Mouse (Mus musculus) intestine, embryonic 15.5 days (tissue): Measurements from ENCODE around the gene Rab7b. TPM values are rescaled to one million over a fixed set of nuclear protein-coding genes. Genes with fewer than 3 reads are reported as not detected.

Experiments
- ATAC-seq: fragments of 200-750 bp; cut with Nextera tagmentation; 2 replicates; pipeline ENCODE4 v1.8.0; 2017; ENCODE audit warnings: moderate TSS enrichment, moderate library complexity
- H3K27ac ChIP-seq: fragments of 300-500 bp; sonication (generic); 2 replicates; pipeline ENCODE4 v1.5.1; 2015; ENCODE audit warnings: mild to moderate bottlenecking, inconsistent platforms
- H3K27me3 ChIP-seq: fragments of 300-500 bp; sonication (generic); replicated peaks from 2 replicates; pipeline ENCODE4 v1.6.1; 2015; ENCODE audit warnings: inconsistent platforms
- H3K36me3 ChIP-seq: fragments of 300-500 bp; sonication (generic); 2 replicates; pipeline ENCODE4 v1.6.1; 2015; ENCODE audit warnings: inconsistent platforms
- H3K4me1 ChIP-seq: fragments of 300-500 bp; sonication (generic); replicated peaks from 2 replicates; pipeline ENCODE4 v1.6.1; 2015; ENCODE audit warnings: inconsistent platforms
- H3K4me2 ChIP-seq: fragments of 300-500 bp; sonication (generic); replicated peaks from 2 replicates; pipeline ENCODE4 v1.6.1; 2015; ENCODE audit warnings: mild to moderate bottlenecking, inconsistent platforms
- H3K4me3 ChIP-seq: fragments of 300-500 bp; sonication (generic); replicated peaks from 2 replicates; pipeline ENCODE4 v1.5.1; 2015; ENCODE audit warnings: inconsistent platforms
- H3K9ac ChIP-seq: fragments of 300-500 bp; sonication (generic); 2 replicates; pipeline ENCODE4 v1.6.1; 2015; ENCODE audit warnings: inconsistent platforms
- H3K9me3 ChIP-seq: fragments of 300-500 bp; sonication (generic); 2 replicates; pipeline ENCODE4 v1.6.1; 2016; ENCODE audit warnings: inconsistent platforms
- WGBS: fragments of 180-500 bp; shearing (Covaris S2); methylation state at CpG from one replicate; pipeline ENCODE4 v1.1.7; 2015; 5-methylcytosine and 5-hydroxymethylcytosine counted together
- polyA plus RNA-seq: library from polyadenylated mRNA; unstranded; fragments of >200 nt; fragmentation: Nextera tagmentation; extraction: Ambion mirVana; gene quantifications from 2 replicates; pipeline ENCODE4 v1.2.1, GENCODE M21; 2015

Gene Rab7b
- polyA plus RNA-seq, 1 experiment from 2014 or later: 5.0 TPM

DNA sequence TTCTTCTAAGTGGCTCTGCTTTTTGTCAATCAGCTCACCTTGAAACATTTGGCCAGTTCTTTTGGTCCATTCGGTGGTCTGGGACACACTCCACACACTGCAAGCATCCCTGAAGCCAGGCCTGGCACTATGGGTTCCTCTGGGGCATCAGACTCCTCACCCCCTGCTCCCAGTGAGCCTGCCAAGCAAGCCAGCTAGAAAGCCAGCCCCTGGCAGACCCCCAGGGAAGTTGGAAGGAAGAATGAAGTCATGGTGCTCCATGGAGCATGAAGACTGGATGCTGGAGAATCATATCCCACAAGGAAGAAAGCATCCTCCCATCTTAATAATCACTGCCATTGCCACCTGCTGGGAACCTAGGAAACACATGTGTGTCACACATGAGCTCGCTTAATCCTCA is 60.1 kb downstream of the Rab7b start:
- Histone ChIP-seq H3K4me2 (no peak overlapping the region), H3K27me3 (no peaks in the 10 kb centered on the region), H3K4me3 (no peak overlapping the region), H3K27ac (no peak overlapping the region), H3K9me3 (no peaks in the 10 kb centered on the region), H3K9ac (no peak overlapping the region), H3K4me1 (0 out of 2 replicates have a peak, but pooled peaks cover under 1% of the 10 kb centered on the region), H3K36me3 (no peaks in the 10 kb centered on the region)
- no peak for ATAC-seq
- 82% methylated on average over 2 of the region's 2 CpGs for WGBS

DNA sequence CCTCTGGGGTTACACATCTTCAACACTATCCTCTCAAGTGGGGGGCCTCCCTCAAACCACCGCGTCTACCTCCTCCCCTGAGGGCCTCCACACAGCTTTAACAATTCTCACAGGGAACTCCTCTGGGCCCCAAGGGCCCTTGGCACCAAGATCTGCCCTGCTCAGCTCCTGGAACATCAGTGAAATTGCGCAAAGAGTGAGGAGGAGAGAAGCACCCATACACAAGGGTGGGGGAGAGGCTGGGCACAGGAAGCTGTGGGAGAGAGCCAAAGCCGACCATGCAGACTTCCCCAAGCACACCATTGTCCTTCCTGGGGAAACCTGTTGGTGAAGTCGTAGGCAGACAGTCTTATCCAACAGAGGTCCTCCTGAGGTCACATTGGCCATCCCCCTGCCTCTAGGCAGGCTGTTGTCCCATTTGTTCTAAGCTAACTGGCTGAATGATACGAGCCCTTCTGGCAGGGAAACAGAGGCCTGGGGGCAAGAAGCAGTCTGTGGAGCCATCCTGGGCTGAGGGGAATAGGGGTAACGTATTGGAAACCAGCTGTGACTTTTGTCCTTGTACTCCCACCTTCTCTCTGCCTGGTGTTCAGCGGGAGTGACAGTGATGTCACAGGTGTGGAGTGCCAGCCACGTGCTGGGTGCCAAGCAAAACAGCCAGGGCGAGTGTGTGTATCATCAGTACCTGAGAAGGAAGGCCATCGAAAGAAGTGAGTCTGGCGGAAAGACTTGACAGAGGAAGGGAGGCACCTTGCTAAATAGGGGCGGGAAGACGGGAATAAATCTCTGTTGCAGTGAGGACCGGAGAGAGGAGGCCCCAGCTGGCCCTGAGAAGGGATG is 61.4 kb downstream of the Rab7b start:
- 73% methylated on average over 15 of the region's 15 CpGs for WGBS
- Histone ChIP-seq H3K4me3 (no peak overlapping the region), H3K36me3 (no peaks in the 10 kb centered on the region), H3K9me3 (no peaks in the 10 kb centered on the region), H3K4me2 (no peak overlapping the region), H3K27me3 (no peaks in the 10 kb centered on the region), H3K9ac (no peak overlapping the region), H3K4me1 (no peaks in the 10 kb centered on the region), H3K27ac (no peak overlapping the region)
- ATAC-seq: no peak

DNA sequence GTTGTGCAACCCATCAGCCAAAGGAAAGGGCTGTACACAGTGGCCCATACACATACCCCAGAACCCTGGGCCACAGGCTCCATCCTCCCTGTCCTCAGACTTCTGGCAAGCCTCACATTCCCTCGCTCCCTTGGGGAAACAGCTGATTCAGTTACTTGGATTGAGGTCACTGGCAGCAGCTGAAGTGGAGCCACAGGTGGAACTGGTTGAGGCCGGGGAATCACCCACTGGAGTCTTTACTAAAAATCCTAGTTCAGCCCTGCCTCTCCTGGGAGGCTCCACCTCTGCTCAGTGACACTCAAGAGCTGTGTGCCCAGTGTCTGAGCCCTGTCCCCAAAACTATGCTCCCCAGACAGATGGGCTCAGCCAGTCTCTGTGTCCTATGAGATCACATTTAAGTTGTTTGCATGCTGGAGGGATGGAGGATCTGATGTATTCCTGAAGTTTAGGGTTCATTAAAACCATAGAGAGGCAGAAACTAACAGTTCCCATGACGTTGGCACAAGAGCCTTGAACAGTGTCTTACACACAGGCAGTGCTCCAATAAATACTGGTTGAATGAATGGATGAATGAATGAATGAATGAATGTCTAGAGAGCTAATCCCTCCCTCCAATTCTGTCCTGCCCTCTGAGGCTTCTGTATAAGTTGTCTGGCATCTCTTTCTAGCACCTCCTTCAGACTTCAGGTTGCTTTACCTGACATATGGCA is 62.8 kb downstream of the Rab7b start:
- Histone ChIP-seq H3K4me2 (no peak overlapping the region), H3K4me3 (no peak overlapping the region), H3K9ac (no peak overlapping the region), H3K36me3 (no peaks in the 10 kb centered on the region), H3K27me3 (no peaks in the 10 kb centered on the region), H3K9me3 (no peaks in the 10 kb centered on the region), H3K27ac (no peak overlapping the region), H3K4me1 (no peaks in the 10 kb centered on the region)
- WGBS: 79% methylated on average over 3 of the region's 3 CpGs
- no peak for ATAC-seq

DNA sequence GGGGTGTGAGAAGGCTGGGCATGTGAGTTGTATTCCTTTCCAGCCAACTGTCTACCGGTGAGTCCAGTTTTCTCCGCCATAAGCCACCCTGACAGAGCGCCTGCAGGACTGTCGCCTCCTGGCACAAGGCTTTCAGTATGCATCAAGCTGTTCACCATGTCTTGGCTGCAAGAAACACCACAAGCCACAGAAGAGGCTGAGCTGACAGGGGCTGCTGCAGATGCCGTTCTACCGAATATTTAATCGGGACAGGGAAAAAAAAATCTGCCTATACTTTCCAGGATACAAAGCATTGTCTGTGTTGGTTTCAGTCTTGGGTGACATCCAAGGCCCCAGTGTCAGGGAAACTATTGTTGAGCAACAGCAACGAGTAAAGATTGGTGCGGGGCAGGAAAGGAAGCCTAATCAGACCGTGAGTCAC is 63.4 kb downstream of the Rab7b start:
- Histone ChIP-seq H3K9me3 (no peaks in the 10 kb centered on the region), H3K36me3 (no peaks in the 10 kb centered on the region), H3K4me3 (no peak overlapping the region), H3K9ac (no peak overlapping the region), H3K4me2 (no peak overlapping the region), H3K27ac (no peak overlapping the region), H3K4me1 (no peaks in the 10 kb centered on the region), H3K27me3 (no peaks in the 10 kb centered on the region)
- ATAC-seq: no peak
- WGBS: 67% methylated on average over 10 of the region's 10 CpGs

DNA sequence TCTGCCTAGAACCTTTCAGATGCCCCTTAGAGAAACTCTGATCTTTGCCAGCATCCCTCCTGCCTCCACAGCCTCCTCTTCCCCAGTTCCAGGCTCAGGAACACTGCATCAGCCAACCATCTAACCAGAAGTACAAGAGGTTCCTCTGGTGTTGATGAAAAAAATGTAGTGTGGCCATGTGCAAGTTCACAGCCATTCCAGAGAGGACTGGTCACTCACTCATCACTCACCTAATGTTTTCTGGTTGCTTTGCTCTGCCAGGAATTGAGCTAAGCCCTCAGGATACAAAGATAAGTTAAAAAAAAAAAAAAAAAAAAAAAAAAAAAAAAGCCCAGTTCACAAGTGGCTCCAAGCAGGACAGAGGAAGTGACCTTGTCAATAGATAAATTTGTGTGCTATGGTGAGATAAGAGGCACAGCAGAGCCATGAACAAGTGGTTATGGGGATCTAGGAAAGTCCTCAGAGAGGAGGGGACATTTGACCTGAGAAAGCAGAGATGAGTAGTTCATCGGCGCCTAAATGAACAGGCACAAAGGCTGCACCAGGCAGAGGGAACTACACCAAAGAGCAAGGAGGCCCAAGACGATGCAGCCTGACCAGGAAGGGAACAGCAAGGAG is 65.8 kb downstream of the Rab7b start:
- H3K27me3 ChIP-seq: no peaks in the 10 kb centered on the region
- no peak overlapping the region for H3K4me3 ChIP-seq
- H3K4me1 ChIP-seq: no peaks in the 10 kb centered on the region
- no peak overlapping the region for H3K4me2 ChIP-seq
- no peak overlapping the region for H3K27ac ChIP-seq
- WGBS: 47% methylated on average over 3 of the region's 3 CpGs
- no peak overlapping the region for H3K9ac ChIP-seq
- no peaks in the 10 kb centered on the region for H3K9me3 ChIP-seq
- no peaks in the 10 kb centered on the region for H3K36me3 ChIP-seq
- no peak for ATAC-seq

DNA sequence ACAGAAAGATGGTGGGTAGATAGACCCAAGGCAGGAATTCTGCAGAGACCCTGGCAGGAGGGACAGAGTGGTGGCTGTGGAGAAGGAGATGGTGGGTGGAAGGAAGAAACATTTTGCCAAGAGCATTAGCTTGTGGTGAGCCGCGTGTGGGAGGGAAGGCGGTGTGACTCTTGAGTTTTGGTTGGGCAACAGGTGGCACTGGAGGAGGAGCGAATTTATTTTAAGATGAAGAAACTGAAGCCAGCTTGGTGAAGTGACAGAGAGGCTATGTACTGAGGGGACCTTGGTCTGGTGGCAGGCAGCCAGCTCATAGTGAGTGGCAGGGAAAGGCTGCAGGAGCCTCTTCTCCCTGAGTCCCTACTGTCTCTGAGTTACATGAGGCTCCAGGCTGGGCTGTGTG is 66.4 kb downstream of the Rab7b start:
- 87% methylated on average over 4 of the region's 4 CpGs for WGBS

DNA sequence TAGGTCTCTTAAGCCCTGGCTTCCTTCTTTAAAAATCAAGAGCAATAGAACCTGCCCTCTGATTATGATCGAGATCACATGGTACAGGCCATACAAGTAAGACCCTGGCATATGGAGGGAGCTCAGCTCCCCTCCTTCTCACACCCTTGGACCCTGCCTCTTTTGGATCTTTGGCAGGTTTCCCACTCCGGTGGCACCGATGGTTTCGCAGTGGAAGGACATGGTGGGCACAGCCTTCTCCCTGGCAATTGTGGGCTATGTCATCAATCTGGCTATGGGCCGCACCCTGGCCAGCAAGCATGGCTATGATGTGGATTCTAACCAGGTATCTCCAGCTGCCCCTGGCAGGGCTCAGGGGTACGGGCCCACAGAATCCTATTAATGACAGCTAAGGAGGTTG is 68.7 kb downstream of the Rab7b start:
- no peak for ATAC-seq
- Histone ChIP-seq H3K9ac (no peak overlapping the region), H3K27ac (no peak overlapping the region), H3K4me2 (no peak overlapping the region), H3K4me3 (no peak overlapping the region), H3K27me3 (no peaks in the 10 kb centered on the region), H3K9me3 (no peaks in the 10 kb centered on the region), H3K36me3 (no peaks in the 10 kb centered on the region), H3K4me1 (no peaks in the 10 kb centered on the region)
- 95% methylated on average over 6 of the region's 6 CpGs for WGBS

More for the DNA sequence above, 66.4 kb downstream of the Rab7b start:
- Histone ChIP-seq H3K4me1 (no peaks in the 10 kb centered on the region), H3K9ac (no peak overlapping the region), H3K27me3 (no peaks in the 10 kb centered on the region), H3K4me3 (no peak overlapping the region), H3K9me3 (no peaks in the 10 kb centered on the region), H3K36me3 (no peaks in the 10 kb centered on the region), H3K4me2 (no peak overlapping the region), H3K27ac (no peak overlapping the region)
- no peak for ATAC-seq

DNA sequence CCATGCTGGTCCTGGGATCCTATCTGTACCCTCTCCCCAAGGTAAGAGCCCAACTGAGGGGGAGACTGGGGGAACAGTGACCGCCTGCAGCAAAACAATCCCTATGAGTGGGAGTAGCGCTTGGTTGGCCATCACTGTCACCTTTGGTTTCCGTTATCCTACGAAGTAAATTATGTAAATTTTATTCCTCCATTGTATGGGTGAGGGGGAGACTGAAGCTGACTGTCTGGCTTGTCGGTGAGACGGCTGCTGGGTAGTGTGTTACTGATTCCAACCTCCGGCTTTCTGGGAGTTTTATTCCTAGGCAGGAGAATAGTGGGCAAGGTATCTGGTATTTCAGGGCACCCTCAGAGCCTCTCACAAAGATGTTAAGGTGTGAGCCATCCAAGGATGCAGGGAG is 70.3 kb downstream of the Rab7b start:
- no peaks in the 10 kb centered on the region for H3K9me3 ChIP-seq
- no peak for ATAC-seq
- H3K27me3 ChIP-seq: no peaks in the 10 kb centered on the region
- H3K36me3 ChIP-seq: no peaks in the 10 kb centered on the region
- H3K4me1 ChIP-seq: no peaks in the 10 kb centered on the region
- no peak overlapping the region for H3K4me2 ChIP-seq
- H3K27ac ChIP-seq: no peak overlapping the region
- 81% methylated on average over 7 of the region's 7 CpGs for WGBS
- no peak overlapping the region for H3K4me3 ChIP-seq
- no peak overlapping the region for H3K9ac ChIP-seq

DNA sequence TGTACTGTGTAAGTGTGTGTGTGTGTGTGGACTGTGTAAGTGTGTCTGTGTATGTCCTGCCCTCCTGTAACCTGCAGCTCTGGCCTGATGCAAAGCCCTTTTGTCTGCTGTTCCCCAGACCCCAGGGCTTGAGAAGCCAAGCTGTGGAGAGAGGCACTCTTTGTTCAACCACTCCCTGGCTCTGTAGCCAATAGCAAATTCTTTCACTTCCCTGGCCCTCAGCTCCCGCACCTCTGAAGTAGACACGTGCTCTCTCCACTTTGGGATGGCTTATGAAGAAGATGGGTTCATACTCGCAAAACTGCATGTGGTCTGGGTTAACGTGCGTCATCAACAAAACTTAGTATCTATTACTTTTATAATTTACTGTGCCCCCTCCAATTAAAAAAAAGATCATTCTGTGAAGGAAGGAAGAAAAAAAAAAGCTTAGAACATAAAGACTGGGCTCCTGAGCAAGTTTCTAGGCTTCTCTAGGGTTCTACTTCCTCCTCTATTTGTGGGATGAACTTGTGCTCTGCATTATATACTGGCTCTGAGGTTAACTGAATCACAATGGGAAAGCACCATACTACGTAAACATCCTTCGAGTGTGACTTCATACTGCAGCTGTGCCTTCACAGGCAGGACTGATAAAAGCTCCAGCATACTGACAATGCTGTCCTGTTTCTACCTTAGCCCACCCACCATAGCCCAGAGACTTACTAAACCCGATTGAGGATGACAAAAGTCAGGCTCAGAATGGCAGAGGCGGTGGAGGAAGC is 71.4 kb downstream of the Rab7b start:
- no peaks in the 10 kb centered on the region for H3K9me3 ChIP-seq
- no peaks in the 10 kb centered on the region for H3K36me3 ChIP-seq
- no peaks in the 10 kb centered on the region for H3K27me3 ChIP-seq
- no peak overlapping the region for H3K4me2 ChIP-seq
- H3K27ac ChIP-seq: no peak overlapping the region
- no peak overlapping the region for H3K4me3 ChIP-seq
- no peak overlapping the region for H3K9ac ChIP-seq
- WGBS: 66% methylated on average over 9 of the region's 9 CpGs
- H3K4me1 ChIP-seq: no peaks in the 10 kb centered on the region
- no peak for ATAC-seq

DNA sequence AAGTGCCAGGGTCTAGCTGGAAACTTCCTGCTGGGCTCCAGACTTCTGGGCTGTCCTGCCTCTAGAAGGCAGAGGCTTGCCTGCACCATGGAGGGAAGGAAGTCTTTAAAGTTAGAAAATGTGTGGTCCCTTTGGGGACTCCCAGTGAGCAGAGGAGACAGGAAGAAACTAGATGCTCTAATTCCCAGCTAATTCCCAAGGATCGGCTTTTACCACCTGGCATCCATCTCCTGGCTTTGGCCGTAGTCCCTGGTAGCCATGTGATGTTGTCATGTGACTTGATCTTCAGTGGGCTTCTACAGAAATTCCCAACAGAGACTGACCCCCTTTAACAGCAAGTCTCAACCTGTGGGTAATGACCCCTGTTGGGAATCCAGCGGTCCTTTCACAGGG is 71.9 kb downstream of the Rab7b start:
- H3K27ac ChIP-seq: no peak overlapping the region
- no peak overlapping the region for H3K4me3 ChIP-seq
- no peaks in the 10 kb centered on the region for H3K4me1 ChIP-seq
- no peak for ATAC-seq
- H3K9me3 ChIP-seq: no peaks in the 10 kb centered on the region
- no peaks in the 10 kb centered on the region for H3K36me3 ChIP-seq
- H3K27me3 ChIP-seq: no peaks in the 10 kb centered on the region
- WGBS: 87% methylated on average over 3 of the region's 3 CpGs
- H3K4me2 ChIP-seq: no peak overlapping the region
- H3K9ac ChIP-seq: no peak overlapping the region

DNA sequence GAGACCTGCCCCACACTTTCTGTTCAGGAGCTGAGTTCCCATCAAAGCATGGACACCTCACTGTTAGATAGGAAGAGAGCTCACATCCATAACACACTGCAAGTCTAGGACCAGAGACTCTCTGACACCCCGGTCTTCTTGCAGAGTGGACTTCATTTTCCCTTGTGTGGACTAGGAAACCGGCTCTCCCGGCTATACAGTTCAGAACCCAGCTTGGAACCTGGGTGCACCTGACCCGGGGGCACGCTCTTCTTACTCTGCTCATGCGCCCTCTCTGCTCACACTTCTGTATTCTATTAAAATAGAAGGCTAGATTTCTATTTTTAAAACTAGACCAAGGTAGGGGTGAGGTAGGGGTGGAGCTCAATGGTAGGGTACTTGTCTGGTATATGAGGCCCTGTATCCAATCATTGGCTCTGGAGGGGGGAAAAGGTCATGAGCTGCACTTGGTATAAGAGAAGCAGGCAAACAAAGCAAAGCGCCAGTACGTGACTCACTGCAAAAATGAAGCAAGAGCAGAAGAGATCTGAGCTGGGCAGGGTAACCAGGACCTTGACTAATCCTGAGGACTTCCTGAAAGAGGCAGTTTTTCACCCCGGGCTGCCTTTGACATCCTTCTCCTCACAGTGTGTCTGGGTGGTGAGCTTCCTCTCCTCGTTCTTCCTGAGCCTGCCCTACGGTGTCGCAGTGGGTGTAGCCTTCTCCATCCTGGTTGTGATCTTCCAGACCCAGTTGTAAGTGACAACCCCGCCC is 72.8 kb downstream of the Rab7b start:
- H3K4me2 ChIP-seq: no peak overlapping the region
- no peak overlapping the region for H3K4me3 ChIP-seq
- H3K27ac ChIP-seq: no peak overlapping the region
- H3K9me3 ChIP-seq: no peaks in the 10 kb centered on the region
- H3K27me3 ChIP-seq: no peaks in the 10 kb centered on the region
- no peak overlapping the region for H3K9ac ChIP-seq
- H3K4me1 ChIP-seq: no peaks in the 10 kb centered on the region
- no peak for ATAC-seq
- H3K36me3 ChIP-seq: no peaks in the 10 kb centered on the region
- 78% methylated on average over 13 of the region's 13 CpGs for WGBS
